Mouse (Mus musculus): ENCODE measurements around the gene Exoc4.

Exoc4 gene

DNA sequence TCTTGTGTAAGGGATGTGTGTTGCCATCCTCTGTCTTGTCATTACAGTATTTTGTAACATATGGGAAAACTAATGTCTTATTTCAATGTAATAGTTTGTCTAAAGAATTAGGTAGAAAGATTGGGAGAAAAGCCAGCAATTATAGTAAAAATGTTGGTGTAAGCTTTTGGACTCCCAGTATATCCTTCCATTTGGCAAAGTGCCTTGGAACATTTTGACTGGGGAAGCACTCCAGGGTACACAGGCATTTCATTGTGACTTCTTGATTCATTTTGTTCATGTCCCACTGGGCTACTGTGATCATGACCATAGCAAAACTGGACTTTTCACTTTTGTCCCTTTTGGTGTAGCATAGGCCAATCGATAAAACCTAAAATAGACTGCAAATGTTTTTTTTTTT is 61.6 kb downstream of the Exoc4 start:
- peak in 1 of 2 experiments; percentile 22 for DNase-seq

DNA sequence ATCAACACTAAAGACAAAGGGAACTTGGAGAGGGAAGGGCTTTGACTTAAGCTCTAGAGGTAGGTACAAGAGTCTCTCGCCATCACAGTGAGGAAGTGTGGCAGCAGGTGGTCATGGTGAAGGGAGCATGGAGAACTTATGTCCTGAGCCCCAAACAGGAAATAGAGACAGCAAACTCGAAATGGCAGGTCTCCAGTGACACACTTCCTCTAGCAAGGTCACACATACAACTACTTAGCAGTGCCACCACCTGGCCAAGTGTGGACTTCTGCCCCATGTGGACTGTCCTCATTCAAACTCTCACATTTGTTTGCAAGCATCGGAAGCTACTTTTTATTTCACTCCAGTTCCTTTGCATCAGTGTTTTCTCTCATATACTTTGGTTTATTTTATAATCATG is 74.0 kb downstream of the Exoc4 start:
- no peak for DNase-seq

DNA sequence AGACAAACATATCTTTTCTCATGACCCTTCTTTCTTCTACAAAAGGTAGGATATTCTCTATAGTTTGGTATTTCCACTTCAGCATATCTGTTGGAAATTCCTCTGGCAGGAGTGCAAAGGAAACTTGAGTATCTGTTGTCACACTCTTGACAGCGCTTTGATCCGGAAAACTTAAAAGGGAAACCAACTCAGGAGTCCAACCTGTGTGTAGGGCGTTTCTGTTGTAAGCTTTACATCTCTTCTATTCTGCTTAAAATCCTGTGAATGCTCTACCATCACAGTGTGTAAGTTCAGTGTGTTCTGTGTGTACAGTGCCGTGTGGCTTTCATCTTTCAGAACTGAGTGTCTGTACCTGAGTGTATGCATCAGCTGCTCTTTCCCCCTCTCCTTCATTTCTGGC is 74.5 kb downstream of the Exoc4 start:
- DNase-seq, result no peak

DNA sequence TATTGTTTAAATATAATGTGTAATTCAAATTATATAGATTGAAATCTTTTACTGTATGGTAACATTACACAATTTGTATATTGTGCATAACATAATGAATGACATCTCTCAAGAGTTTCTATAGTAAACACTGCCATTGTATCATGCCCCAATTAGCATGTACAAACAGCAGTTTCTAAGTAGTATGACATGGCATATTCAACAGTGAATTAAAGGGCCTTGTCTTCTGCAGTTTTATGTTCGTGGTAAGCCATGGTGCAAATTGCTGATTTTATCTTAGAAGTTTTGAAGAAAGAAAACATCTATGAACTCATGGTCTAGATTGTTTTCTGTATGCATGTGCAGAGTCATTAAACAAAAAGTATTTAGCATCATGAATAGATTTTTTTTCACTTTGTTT is 79.4 kb downstream of the Exoc4 start:
- no peak for DNase-seq

DNA sequence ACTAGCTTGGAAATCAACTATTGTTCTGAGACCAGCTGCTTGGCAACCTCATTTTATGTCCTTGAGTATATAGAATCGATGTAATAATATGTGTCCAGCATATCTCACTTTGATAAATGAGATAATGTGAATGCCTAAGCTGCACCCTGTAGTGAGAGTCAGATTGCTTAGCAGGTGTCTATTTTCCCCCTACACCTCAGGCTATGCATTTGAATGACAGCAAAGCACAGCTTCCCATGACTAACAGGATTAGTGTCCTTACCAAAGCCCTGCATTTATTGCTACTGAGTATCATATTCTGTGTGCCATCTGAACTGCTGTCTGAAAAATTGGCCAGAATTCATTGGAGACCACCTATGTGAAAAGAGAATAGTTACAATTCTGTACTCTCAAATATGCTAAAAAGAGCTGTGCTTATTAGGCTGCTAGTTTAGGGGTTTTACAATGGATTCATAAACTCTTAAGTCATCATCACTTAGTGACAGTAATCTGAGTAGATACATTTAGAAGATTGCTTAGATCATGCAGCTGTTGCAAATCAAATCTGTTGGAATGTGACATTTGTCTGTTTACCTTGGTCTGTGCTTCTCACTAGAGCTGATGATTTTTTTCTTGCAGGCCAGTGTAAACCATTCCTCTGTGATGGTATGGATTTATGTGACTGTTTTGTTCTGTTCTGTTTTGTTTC is 98.3 kb downstream of the Exoc4 start:
- DNase-seq, result no peak

DNA sequence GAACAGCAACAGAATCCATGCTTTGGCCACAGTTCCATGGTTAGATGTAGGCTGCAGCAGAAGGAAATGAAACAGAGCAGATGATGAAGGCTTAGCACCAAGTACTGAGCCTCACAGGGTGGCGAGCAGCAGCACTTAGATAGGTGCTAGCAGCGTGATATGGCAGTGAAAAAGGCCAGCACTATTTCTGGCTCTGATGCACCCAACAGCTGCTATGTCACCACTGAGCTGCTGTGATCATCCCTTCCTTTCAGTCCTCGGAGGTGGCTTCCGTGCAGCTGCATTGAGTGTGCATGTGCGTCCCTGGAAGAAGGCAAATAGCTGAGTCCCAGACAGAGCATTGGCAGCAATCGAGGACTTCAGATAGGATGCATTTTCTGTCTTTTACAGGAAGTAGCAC is 112.7 kb downstream of the Exoc4 start:
- no peak for DNase-seq

DNA sequence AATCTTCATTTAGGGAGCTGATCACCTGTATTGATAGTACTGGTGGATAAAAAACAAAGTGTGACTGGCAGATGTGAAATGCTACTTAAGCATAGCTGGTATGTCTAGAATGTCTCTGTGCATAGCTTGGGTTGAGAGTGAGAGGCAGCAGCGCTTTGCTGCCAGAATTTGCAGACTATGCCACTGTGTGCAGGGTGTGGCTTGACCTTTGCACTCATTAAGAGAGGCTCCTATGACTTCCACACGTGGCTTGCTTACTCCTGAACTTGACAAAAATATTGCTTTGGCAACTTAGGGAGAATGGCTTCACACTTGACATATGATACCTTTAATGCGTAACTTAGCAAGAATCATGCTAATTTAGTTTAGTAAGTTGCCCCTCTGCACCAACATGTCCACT is 131.6 kb downstream of the Exoc4 start:
- no peak for DNase-seq

DNA sequence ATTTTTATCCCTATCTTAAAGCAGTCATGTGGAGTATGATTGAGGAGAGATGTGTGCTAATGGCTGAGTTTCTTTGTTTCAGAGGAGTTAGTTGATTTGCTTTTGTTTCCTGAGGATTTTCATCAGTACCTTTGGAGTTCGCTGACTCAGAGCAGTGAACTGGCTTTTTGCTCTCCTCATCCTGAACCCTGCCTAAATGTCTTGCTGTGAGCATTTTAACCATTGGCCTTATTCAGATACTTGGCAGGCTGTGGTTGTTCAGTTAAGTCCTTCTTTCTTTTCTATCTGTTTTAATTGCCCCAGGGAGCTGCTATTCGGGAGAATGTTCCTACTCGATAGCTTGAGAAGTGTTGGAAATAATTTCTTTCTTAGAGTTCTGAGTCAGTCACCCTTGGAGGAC is 133.3 kb downstream of the Exoc4 start:
- no peak for DNase-seq

DNA sequence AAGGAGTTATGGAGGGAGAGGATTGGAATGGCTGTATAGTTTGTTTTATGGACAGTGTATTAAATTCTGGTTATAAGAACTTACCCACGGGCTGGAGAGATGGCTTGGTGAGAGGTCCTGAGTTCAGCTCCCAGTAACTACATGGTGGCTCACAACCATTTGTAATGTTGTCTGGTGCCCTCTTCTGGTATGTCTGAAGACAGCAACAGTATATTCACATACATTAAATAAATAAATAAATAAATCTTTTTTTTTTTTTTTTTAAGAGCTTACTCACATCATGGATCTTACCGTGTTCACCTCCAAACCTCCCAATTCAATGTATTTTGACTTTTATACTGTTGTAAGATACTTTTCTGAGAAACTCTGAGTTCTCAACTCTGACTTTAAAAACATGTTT is 143.1 kb downstream of the Exoc4 start:
- DNase-seq, result no peak

DNA sequence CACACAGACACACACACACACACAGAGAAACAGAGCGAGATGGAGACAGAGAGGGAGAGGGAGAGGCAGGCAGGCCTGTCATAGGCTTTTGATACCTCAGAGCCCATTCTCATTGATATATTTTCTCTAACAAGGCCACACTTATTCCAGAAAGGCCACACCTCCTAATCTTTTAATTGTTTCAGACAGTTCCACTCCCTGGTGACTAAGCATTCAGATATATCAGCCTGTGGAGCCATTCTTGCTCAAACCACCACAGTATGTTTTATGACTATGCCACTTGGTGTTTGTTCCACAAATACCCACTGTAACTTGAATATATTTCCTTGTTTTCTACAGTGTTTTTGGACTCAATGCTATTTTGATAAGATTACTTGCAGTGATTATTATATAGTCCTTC is 150.6 kb downstream of the Exoc4 start:
- no peak for DNase-seq

DNA sequence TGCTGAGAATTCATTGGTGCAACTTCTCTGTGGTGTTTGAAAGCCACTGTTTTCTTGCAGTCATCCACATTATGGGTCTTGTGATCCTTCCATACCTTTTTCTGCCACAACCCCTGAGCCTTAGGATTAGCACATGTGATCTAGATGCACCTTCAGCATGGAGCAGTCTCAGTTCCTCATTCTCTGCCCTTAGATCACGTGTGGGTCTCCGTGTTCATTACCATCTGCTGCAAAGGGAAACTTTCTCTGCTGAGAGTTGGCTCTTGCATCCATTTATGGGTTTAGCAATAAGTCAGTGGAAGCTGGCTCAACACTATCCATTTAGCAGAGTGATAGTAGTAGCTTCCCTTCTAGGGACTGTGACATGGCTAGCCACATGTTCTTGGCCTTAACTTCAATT is 152.3 kb downstream of the Exoc4 start:
- DNase-seq, result no peak

DNA sequence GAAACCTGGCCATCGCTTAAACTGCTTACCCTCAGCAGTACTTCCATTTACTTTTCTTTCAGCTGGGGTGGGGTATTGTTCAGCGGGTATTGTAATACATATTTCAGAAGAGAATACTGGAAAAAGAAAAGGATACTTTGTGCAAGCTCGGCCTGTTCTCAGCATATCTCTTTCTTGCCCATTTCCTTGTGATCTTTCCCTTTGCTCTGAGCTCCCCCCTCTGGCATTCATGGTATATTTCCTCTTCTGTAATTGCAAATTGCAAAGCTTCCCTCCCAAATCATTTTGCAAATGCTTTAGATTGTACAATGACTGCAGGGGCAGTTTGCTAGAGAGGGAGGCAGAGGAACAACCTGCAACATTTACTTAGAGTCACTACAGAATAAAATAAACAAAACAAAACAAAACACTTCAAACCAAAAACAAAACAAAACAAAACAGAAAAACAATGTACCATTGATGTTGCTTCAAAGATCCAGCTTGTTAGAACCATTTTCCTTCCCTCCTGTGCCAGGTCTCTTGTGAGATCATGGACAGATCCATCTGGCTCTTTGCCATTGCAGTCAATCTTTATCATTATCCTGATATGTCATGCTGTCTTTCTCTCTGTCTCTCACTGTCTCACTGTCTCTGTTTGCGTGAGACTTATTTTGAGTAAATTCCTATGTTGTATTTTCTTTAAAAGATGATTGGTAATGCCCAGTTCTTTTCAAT is 156.8 kb downstream of the Exoc4 start:
- peak; percentile 20 to 41 for DNase-seq

DNA sequence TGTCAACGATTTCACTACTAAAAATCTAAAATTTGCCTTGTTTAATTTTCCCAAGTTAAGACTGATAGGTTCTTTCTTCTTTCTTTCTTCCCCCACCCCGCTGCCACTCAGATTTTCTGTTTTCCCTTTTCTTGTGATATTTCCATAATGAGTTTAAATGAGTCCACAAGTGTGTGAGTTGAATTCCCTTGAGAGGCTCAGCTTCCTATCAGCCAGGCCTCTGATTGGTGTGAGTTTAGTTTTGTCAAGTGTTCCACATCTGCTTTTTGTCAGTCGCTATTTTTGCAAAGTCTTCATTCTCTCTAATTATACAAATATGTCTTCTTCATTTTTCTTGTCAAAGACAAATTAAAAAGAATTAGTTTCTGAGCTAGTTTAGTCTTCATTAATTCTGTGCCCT is 160.7 kb downstream of the Exoc4 start:
- no peak for DNase-seq

DNA sequence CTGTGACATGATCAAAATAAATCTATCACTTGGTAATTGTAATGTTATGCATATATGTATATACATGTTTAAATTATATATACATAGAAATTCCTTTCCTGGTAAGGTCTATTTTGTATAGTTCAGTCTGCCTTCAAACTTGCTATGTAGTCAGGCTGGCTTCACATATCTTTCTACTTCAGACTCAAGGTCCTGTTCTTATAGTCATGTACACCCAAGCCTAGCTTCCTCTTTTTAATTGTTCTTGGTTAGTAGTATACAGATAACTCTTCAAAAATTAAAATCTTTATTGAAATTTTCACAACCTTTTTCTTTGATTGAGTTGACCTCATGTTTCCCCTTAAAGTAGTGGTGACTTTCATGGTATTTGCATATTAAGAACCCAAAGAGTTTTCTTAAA is 176.1 kb downstream of the Exoc4 start:
- no peak for DNase-seq

DNA sequence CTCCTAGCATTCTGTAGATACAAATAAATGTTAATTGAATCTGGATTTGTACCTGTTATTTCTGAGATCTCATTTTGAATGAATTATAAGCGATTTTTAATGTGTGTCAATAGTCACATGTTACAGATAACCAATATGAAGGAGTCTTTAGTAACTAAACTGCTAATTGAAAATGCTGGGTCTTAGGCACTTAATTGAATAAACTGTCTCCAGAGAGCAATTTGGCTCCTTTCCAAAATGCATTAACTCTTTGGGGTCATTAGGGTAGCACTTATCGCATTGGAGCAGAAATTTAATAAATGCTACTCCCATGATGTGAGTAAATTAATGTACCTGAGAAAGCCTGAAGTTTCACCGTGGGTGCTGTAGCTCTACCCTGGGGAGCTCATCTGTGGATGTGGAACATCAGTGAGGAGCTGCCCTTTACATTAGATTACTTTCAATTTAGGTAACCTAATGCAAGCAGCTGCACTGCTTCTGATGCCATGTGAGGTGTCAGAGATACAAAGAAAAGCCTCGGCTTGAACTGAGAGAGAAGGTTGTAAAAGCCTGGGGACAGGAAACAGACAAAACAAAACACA is 182.4 kb downstream of the Exoc4 start:
- DNase-seq, result no peak

DNA sequence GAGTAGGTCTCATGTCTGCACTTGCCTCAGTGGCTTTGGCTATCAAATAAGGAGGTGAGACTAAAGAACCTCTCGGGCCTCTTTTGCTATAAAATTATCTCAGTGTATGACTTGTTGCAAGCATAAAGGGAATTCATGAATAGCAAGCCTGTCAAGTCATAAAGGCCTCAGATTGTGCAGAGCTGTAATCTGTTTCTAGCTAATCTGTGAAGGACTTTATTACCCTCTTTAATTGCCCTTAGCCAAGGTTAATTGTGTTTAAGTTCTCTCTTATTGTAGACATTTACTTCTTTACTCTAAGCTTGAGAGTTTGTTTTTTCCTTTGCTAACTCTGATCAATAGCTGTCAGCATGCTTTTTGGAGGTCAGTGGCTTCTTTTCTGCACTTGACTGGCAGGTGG is 191.6 kb downstream of the Exoc4 start:
- DNase-seq, result no peak

DNA sequence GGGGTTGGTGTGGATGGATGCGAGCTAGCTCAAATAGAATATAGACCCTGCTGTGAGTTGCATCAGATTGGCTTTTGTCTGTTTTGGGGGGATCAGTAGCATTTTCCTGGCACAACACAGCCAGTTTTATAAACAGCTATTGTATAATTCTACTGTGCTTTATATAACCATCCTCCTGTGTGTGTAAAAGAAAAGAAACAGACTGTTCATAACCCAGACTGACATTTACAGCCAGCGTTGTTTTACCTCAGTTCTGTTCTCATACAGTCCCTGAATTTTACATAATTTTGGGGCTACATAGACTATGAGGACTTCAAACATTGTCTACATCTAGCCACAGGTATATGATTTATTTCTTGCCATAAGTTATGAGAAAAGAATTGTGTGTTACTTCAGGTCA is 204.9 kb downstream of the Exoc4 start:
- no peak for DNase-seq

DNA sequence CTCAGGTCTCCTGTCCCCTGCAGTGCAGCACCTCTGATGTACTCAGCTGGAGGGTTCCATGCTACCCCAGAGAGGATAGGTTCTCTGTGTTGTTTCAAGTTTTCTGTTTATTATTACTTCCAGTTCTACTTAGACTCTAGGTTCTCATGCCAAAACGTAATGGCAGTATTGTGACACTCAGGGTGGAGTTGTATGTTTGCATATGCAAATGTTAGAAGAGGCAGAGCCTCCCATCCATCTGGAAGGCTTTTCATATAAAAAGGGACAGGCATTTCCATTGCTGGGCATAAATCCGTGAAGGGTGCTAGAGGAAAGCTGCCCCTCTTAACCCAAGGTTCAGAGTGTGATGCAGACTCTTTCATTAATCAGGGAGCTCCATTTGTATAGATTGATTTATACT is 205.5 kb downstream of the Exoc4 start:
- DNase-seq, result no peak

DNA sequence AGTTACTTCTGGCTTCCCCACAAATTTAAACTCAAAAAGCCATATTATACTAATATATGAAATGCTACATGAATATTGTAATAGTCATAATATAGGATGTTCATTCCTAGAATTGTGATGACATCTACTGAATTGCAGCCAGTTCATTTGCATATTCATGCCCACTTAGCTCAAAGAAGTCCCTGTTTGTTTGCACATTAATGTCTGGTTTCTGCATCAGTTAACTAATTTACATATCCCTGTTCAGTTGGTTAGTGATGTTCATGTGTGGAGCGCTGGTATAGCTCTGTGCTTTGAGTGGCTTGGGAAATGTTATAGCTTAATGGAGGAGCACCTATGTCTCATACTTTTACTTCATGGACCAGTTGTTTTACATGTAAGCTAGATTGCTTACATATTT is 206.4 kb downstream of the Exoc4 start:
- DNase-seq, result no peak

DNA sequence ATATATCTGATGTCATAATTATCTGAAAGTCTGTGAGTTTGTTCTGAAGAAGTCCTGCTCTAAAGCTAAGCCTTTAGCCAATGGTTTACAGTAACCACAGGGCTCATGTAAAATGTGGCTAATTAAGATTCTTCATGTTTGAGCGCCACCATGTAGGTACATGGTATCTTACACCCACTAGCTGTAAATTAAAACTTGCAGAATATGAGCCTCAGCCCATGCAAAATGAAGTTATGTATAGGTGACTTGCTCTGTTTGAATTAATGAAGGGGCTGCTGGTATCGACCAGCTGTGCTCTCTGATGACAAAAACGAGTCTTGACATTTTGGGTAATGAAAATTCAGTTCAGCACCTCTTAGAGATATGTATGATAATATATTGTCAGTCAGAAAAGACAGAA is 216.0 kb downstream of the Exoc4 start:
- no peak for DNase-seq

DNA sequence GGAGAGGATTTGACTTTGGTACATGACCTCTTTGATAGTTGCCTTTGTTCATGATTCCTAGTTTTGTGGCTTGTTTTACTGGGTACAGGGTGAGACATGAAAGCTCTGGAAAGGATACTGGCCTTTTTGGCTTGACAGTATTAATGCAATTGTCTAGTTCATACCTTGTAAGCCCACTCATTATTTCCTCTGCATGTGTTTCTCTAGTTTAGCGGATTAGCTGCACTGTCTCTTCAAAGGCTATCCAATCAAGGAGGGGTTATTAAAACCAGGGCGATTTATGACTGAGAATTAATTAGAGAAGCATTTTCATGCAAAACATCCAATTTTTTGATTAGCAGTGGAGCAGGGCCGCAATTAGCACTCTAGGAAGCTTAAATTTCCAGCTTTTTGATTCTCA is 216.5 kb downstream of the Exoc4 start:
- no peak for DNase-seq

DNA sequence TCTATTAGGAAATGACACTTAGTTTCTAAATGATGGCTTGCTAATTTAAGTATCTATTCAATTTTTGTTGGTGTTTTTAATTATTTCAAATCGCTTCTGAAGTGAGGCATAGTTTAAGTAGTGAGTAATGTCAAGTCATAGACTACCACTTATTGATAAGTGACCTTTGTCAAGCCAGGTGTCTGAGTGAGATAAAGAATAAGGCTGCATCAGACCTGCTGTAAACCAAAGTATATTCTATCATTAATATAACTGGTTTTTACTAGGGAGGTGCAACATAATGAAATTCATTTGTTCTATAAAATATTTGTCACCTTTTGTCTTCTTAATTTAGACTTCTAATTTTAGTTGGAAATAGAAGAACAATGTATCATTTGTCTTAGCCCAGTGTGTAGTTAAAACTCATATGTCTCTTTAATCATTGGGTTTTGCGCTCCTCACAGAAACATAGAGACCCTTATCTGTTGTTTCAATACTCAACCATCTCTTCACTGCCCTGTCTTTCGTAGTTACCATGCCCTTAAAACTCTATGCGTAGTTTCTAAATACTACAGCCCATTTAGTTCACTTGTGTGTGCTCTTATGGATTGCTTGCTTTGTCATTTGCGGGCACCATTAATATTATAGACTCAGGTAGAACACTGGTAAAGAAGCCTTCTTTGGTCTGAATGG is 217.4 kb downstream of the Exoc4 start:
- no peak for DNase-seq

DNA sequence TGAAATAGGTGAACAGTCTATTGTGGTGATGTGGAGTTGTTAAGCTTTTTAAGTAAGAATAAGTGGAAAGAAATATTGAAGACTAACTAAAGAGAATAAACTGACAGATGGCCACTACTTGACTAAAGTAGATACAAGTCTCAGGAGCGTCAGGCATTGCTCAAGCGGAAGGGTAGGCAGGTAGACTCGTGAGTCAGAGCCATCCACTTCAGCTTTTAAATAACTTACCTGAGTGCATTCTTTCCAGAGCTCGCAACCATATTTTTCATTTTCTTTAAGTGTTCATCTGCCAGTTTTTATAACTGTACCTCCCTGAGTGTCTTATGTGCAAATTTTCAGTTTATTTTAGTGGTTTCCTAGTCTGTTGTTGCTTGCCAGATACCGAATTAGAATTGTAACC is 219.6 kb downstream of the Exoc4 start:
- DNase-seq, result no peak

DNA sequence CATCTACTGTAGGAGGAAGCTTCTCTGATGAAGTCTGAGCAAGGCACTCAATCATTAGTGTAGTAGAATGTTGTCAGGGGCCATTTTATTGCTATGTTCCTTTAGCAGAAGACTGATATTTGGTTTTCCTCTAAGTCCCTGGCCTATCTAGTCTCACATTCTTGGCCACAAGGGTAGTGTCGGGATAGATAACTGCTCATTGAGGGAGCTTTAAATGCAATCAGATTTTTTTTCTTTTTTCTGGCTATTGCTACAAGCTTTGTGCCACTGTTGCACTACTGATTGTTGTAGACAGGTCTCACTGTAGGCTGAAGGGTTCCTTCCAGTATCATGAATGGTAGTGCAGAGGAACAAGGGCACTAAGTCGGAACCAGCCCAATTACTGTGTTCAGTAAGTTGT is 227.2 kb downstream of the Exoc4 start:
- DNase-seq, result no peak
